Mouse (Mus musculus) yolk sac, embryonic 10.5 days (tissue): ENCODE data around the gene March6.

Experiments used
- DNase-seq: peaks from one replicate; pipeline ENCODE4 v3.0.0-alpha.2; 2017; ENCODE audit warnings: low spot score

The March6 gene

DNA sequence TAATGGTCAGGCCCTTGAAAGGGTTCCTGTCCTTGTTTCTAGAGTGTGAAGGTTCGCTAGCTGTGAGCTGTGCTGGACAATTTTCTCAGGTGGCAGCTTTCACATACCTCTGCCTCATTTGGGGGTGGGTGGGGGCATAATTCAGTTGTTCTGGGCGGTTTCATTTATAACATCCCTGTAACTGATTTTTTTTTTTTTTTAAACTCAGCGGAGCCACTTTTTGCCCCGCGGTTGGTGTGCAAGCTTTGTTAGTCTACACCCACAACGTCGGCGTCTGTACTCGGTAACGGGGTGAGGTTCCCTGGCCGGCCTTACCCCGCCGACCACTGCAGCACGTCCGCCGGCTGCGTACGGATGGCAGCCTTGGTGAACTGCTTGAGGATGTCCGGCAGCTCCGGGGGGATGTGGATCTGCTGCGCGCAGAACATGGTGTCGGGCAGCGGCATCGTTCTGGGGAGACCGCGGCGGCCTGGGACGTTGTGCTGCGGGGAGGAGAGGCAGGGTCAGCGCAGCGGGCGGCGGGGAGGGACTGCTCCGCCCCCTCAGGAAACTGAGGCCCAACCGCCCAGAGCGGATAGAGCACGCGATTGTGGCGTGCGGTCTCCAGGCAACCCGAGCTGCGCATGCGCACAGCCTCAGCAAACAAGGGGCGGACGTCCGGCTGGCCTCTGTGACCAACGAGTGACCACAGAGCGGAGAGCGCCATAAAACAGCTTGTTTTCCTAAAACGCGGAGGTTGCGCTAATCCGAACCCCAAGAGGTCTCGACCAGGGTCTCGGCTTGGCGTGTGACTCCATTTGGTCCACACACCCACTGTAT, 77.5 kb downstream of the March6 start, which contains the start of gene Ropn1l:
Gene Ropn1l, minus strand, starts transcription at position 640 of the 819 bp plus-strand sequence.
- peak; percentile 94 for DNase-seq

GRCm38 (mm10) chr15:31452336-31453097, 78.3 kb downstream of the March6 start:
- no peak for DNase-seq

GRCm38 (mm10) chr15:31449772-31450171, 81.1 kb downstream of the March6 start:
- DNase-seq = peak; percentile 26

GRCm38 (mm10) chr15:31447121-31447520, 83.7 kb downstream of the March6 start:
- DNase-seq = peak; percentile 22

DNA sequence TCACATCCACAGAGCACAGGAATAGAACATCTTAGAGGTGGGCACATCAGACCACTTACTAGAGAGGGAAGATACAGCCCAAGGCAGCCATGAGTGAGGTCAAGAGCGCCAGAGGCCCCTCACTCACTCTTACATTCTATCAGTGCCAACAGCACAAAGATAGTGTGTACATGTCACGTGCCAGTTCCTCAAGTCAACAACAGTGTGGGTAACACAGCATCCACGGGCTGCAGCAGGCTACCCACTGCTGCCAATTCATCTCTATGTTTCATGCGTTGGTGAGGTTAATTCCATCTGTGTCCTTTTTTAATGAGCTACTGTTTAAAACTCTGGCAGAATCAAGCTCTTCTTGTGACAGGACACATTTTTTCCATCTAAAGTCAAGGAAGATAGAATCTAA, 88.2 kb downstream of the March6 start:
- DNase-seq = no peak

DNA sequence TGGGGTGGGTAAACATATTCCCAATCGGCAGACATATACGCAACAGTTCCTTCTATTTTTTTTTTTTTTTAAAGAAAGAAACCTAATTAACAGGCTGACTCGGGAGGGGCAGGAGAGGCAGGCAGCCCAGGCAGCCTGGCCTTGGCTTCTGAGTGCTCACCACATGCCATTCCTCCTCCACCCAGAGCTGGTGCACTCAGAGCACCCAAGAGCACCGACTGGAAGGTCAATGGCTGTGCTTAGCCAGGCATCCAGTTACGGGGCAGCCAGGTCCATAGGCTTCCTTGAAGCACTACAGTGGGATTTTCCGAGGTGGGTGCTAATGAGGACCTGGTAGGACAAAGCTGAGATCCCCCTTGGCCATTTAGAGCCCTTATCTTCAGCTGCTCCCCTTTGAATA, 88.9 kb downstream of the March6 start:
- no peak for DNase-seq

- no peak for DNase-seq
These were observed 94.0 kb downstream of the March6 start for GRCm38 (mm10) chr15:31436811-31437210.

DNA sequence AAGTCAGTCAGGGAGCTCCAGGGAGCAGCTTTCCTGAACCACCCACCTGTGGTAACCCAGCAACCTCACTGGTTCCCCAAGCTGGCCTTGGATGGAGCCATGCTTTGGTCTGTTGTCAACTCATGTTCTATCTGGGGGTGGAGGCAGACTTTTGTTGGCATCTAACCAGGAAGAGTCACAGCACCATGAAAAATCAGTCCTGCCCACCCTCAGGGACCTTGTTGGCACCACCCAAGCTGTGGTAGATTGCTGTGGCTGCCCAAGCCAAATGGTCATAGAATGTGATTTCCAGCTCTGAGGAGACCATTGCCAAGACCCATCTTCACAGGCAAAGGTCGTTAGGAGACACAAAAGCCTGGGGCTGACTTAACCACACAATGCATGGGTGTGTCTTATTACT, 94.8 kb downstream of the March6 start:
- DNase-seq = no peak

GRCm38 (mm10) chr15:31433768-31434167, 97.1 kb downstream of the March6 start:
- no peak for DNase-seq

- no peak for DNase-seq
These were observed 99.0 kb downstream of the March6 start for GRCm38 (mm10) chr15:31431847-31432246.

DNA sequence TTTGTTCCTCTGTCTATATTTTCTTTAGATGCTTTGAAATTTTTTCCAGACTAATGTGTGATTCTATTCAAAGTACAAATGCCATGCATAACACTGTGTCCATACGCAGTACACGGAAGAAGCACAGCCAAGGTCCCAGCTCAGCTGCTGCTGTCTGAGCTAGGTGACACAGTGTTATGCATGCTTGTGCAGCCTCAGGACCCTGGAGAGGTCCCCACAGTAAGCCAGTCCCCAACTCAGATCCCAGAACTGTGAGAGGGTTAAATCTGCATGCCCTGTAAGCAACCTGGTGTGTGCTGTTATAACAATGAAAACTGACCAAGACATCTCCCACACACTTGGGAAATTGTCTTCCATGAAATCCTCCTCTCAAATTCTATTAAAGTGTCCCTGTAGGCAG, 100.8 kb downstream of the March6 start:
- DNase-seq = no peak

GRCm38 (mm10) chr15:31429429-31429828, 101.4 kb downstream of the March6 start:
- no peak for DNase-seq

DNA sequence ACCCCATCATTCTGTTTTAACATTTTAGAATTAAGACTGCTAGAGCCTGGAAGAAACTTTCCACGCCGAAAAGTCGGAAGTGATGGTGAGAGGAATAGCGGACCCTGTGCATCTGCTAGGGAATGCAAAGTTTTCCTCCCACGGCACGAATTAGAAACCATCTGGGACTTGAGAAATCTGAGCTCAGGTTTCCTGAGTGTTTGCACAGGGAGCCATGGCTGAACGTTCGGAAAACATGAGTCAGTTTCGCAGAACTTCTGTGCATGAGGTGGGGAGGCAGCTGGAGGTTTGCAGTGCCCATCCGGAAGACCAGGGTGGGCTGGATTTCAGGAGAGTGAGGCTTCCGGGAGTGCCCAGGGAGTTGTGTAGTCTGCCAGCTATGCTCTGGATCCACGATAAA, 102.3 kb downstream of the March6 start:
- DNase-seq = no peak

- no peak for DNase-seq
These were observed 103.5 kb downstream of the March6 start for GRCm38 (mm10) chr15:31427390-31427789.

DNA sequence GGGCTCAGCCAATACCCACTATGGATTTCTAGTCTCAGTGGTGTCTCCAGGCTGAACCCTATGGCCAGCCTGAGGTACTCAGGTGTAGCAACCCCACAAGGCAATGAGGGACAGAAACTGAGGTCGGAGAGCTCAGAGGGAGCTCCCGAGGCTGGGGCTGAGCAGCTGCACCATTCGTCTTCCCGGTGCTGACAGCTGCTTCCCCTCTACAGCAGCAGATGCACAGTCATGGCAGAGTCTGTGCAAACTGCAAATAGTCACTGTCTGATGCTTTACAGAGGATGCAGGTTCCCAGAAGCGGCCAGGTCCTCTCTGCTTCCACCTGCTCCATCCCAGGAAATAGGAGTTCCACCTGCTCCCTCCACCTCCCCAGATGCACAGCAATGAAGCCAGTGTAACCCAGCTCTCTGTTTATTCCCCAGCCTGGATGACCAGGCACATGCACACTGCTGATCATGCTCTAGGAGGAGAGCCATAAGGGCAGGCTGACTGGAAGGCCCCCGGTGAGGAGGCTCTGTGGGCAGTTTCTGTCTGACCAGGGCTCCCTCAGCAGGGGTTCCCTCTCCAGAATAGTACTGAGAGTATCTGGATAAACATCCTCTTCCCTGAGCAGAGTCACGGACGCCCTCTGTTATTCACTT, 104.7 kb downstream of the March6 start:
- DNase-seq = no peak

DNA sequence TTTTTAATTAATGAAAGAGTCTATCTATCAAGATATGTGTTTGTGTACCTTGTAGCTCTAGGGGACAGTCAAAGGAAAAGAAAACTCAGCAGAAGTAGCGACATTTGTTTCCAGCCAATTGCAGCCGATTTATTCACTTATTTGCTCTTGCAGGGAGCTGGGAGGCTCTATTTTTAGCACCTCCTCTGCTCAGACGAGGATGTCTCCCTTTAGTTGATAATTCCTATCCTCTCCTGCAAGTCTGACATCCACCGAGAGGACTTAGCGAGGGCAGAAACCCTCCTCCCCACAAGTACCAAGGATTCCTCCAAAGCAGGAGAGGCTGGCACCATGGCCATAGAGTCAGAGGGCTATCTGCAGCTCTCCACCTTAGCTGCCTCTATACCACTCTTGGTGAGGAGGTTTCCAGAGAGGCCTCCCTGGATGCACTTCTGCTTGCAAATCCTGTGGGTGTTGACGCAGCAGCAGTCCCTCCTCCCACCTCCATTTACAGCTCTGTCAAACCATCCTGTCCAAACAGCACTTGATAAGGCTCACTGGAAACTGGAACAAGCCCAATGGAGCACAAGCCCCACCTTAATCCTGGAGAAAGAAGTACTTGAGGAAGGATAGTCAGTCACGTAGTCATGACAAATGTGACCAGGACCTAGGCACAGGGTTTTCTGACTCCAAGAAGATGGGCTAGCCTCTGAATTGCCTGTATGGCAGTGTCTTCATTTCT, 108.0 kb downstream of the March6 start:
- peak; percentile 44 for DNase-seq

GRCm38 (mm10) chr15:31419037-31419436, 111.8 kb downstream of the March6 start:
- DNase-seq = no peak

DNA sequence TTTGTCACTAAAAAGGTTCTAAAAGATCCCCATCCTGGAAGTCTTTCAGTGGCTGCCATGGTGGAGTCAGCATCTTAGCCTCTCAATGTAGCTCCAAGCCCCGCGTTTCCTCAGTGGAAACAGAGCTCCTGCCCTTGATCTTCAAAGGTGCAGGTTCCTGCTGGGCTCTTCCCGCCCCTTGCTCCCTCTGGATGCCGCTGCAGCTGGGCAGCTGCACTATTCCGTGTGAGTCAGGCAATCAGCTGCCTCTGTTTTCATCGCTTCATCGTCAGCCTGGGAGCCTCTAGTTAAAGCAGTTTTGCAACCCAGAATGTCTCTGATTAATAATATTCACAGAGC, 112.2 kb downstream of the March6 start:
- no peak for DNase-seq

GRCm38 (mm10) chr15:31417796-31418685, 112.8 kb downstream of the March6 start:
- no peak for DNase-seq

- no peak for DNase-seq
These were observed 113.5 kb downstream of the March6 start for GRCm38 (mm10) chr15:31417409-31417795.

DNA sequence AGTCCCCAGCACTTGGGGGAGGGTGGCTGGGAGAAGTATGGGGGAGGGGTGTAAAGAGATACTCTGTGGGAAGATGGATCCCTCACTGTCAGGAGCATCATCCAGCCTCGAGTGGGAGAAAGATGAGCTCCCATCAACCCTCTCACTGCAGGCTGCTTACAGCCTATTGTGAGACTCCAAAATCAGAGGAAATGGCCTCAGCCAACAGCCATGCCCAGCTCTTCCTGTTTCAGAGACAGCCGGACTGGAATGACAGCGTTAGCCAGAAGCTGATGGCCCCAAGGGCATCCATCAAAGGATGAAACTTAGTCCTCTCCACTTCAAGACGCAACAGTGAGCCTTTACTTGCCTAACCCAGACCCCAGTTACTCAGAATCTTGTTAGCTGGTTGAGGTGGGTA, 115.7 kb downstream of the March6 start:
- DNase-seq = no peak
